Mouse (Mus musculus): ENCODE results near the gene Wnt7a.

- TF ChIP-seq POLR2A (IDR thresholded peaks at IDR 0.05; ENCODE audit: extremely low read depth, insufficient read depth, low read length) (no peak), CTCF (IDR thresholded peaks at IDR 0.05; ENCODE audit: low read depth, low read length) (peak; percentile 97)
These were observed 312 bp upstream of the Wnt7a start for GRCm38 (mm10) chr6:91411369-91411981.
